Mouse (Mus musculus) T-helper 2 cell (primary cell): ENCODE measurements around the gene Tbl3.

Experiments used
- in situ Hi-C: fragments of 300-600 bp; cut with MboI, MseI; formaldehyde crosslinking; loops from one replicate; pipeline ENCODE4 v1.15.1; 2025; ENCODE audit warnings: high pct_unique_total_duplicates

Gene Tbl3

DNA sequence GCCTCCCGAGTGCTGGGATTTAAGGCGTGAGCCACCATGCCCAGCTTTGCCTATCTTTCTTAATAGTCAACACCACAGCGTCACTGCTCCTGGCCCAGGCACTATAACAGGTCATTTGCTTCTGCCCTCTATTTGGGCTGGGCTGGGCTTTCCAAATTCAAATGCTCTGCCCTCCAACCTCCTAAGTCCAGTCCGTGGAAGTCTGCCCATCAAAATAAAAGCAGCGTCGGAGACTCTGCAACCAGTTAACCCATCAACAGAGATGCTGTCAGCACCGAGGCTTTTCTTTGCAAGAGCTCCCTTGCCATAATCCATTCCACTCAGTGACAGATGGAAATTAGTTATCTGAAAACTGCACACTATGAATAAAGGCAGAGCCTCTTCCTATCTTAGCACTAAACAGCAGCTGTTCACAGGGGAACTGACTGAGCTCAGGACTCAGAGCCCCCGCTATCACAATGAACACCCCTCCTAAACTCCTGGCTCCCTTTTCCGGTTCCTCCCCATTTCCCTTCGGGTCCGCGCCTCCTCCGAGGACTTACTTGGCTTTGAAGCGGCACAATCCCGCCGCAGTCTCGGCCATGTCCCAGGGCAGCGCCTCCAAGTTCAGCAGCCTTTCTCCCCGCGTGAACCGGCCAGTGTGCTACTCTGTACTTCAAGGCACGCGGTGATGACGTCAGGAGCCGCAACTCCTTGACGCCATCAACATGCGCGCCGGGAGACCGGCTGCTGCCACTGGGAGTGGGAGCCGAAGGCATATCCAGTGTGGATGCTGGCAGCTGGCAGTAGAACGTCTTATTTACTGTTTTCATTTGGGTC is at the start of gene Tbl3:
Gene Tbl3 (minus strand): TSS at position 679 of the 819 bp plus-strand sequence.
- in situ Hi-C loops: no loop called here

DNA sequence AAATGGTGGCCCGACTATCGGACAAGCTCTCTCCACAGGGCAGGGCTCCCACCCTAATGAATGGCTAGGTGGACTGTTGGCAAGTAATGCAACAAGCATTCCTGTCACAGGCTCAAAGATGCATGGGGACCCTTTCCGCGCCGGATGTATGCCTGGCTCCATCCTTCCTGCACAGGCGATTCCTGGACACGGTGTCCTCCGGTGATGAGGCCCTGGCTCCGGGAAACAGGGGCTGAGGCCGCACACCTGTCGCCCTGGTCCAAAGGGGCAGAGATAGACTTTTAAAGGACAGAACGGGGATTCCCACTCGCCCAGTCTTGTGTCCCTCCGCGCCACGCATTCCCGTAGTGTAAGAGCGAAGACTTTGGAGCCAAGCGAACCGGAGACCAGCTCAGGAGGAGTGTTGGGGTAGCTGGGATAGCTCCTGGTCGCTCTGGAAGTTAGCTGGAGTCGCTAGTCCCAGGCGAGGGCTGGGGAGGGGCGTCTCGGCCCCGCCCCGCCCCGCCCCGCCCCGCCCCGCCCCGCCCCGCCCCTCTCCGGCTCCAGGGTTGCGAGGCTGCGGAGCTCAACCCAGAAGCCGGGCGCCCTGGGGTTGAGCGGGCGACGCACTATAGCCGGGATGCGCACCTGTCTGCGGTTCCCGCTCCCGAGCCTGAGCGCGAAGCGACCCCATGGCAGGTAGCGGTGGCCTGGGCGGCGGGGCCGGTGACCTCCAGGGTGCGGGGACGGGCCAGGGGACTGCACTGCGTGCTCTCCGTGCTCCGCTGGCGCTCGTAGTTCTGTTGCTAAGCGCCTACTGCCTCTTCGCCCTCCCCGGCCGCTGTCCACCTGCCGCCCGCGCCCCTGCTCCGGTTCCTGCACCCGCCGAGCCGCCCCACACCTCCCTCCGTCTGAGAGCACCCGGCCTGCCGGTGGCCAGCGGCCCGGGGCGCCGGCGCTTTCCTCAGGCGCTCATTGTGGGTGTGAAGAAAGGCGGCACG is 45.2 kb upstream of the Tbl3 start, which contains the start of gene Hs3st6:
Gene Hs3st6 (plus strand): TSS at position 574 of the 980 bp plus-strand sequence.
- in situ Hi-C loops: no loop called here

- in situ Hi-C loops: no loop called here
Observed at GRCm38 (mm10) chr17:24751528-24751927, 44.1 kb upstream of the Tbl3 start.

- in situ Hi-C loops: no loop called here
Observed at GRCm38 (mm10) chr17:24746986-24747385, 39.5 kb upstream of the Tbl3 start.

DNA sequence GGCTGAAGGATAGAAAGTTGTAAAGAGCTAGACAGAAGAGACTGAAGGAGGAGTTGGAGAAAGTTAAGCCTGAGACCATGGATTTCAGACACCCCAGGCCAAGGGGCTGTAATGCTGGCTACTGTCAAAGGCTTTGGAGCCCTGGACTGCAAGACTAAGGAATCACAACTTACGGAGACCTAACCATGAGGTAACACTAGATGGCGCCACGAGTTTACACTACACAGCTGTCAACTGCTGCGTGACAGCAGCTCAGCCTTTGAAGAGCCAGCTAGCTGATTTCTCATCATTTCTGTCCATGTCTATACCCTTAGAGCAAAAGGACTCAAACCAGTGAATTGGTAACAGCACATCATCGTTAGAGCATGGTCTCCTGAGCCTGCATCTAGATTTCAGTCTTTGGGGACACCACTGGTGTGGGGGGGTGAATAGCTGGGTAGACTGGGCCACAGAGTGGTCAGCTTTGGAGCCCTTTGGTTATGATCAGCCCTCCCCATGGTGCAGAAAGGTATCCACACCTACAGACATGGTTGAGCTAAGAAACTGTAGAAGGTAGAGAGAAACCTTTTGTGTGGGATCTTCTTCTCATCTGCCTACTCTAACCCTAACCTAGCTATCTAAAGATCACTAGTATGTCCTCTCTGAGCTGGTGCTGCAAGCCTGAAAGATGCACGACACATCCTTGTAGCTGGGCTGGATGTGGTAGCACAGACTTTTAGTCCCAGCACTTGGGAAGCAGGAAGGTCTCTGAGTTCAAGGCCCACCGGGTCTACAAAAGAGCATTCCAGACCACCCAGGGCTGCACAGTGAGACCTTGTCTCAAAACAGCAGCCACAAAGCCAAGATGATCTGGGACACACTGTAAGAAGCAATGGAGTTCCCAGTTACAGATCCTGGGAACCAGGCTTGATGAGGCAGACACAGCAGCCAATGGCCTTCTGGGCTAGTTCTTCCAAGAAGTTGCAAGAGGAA is 38.4 kb upstream of the Tbl3 start:
- in situ Hi-C loops: no loop called here

DNA sequence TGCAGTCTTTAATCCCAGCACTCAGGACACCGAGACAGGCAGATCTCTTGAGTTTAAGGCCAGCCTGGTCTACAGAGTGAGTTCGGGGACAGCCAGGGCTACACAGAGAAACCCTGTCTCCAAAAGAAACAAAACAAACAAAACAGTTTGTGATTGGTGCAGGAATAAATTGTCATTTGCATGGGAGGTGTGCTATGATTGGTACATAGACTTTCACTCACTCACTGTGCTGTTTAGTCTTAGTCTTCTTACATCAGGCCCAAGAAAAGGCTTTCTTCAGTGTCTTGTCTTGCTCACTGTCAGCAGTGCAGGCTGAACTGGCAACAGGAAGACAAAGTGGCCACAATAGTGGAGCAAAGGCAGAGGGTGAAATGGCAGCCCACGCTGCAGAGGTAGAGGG is 36.9 kb upstream of the Tbl3 start:
- in situ Hi-C loops: no loop called here

GRCm38 (mm10) chr17:24743896-24744295 is 36.4 kb upstream of the Tbl3 start:
- in situ Hi-C loops: no loop called here

GRCm38 (mm10) chr17:24742307-24742706 is 34.8 kb upstream of the Tbl3 start:
- in situ Hi-C loops: no loop called here

DNA sequence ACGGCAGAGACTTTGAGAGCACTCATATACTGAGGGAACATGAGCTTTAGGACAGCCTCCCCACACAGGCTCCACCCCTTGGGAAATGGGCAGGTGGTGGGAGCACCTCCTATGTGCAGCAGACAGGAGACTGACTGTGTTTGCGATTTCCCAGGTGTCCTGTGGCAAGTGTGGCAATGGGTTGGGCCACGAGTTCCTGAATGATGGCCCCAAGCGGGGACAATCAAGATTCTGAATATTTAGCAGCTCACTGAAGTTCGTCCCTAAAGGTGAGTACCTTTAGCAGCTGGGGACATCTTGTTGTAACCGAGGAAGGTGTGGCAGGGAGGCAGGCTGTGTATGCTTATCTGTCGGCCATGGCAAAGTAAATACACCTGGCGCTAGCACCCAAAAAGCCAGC is 32.5 kb upstream of the Tbl3 start:
- in situ Hi-C loops: no loop called here

DNA sequence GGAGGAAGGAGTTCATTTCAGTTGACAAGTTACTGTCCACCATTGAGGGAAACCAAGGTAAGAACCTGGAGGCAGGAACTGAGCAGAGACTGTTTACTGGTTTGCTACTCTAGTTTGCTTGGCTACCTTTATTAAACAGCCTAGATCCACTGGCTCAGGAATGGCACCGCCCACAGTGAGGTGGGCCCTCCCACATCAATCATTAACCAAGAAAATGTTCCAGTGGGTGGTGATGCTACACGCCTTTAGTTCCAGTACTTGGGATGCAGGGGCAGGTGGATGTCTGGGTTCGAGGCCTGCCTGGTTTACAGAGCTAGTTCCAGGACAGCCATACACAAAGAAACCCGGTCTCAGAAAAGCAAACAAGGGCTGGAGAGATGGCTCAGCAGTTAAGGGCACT is 30.8 kb upstream of the Tbl3 start:
- in situ Hi-C loops: no loop called here

DNA sequence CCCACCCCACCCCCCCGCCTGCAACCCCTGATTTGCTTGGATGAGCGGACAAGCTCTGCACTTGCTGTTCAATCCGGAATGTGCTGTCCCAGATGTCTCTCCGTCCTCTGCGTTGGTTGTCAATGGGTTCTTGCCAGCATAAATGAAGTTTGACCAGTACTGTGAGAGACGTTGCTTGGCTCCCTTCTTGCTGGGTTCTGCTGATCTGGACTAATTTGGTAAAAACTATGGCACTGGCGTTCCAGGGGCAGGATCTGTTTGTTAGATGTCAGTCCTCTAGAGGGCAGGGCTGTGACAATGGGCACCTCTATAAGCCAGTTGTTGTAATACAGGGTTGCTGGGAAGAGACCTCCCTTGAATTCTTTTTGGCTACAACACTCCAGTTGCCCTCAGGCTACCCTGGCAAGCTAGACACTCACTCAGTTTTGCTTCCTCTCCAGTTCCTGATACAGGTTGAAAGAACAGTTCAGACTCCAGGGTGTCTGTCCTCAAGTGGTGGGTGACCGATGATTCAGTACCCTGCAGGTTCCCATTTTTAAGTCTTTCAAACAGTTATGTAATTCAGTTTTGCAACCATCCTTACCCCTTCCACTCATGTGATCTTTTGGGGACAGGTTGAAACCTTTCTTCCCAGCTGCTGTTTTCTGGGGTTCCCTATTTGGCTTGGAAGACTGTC is 29.8 kb upstream of the Tbl3 start:
- in situ Hi-C loops: no loop called here

DNA sequence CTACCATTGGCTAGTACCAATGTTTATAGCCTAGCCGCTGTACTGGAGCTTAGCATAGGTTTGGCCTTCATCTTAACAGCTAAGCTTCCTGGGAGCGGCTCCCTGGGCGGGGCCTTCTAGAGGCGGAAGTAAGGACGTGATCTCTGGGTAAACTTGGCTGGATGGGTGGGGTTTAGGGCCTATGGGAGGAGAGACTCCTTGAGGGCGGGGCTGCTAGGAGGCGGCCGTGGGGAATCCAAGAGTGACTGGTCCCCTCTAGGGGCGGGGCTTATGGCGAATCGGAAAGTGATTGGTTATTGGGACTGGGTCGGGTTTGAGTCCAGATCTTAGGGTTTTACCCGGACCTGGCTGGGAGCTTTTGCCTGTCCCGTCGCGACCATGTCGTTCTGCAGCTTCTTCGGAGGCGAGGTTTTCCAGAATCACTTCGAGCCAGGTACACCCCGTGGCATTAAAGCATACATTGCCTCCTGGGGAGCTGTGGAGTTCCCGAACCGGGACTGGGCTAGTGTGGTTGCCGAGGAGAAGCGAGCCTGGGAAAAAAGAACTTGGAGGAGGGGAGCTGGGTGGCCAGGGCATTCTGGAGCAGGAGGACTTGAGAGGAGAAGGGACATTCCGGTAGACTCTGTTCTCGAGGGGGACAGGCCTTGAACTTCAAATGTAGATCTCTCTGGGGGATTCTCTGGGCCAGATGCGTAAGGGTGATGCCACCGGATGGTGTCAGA is 29.0 kb upstream of the Tbl3 start, which contains the start of gene Msrb1:
Gene Msrb1 (plus strand): TSS at position 313 of the 722 bp plus-strand sequence.
- in situ Hi-C loops: no loop called here

GRCm38 (mm10) chr17:24735446-24735845 is 28.0 kb upstream of the Tbl3 start:
- in situ Hi-C loops: no loop called here

DNA sequence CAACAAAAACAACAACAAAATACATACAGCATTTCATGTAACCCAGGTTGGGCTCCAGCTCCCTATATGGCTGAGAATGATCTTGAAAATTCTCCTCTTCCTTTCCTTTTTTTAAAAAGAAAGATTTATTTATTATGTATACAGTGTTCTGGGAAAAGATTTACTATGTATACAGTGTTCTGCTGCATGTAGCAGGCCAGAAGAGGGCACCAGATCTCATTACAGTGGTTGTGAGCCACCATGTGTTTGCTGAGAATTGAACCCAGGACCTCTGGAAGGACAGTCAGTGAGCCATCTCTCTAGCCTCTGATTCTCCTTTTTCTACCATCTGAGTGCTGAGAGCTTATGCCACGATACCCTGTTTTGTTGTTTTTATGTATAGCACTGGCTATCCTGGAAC is 27.1 kb upstream of the Tbl3 start:
- in situ Hi-C loops: no loop called here

DNA sequence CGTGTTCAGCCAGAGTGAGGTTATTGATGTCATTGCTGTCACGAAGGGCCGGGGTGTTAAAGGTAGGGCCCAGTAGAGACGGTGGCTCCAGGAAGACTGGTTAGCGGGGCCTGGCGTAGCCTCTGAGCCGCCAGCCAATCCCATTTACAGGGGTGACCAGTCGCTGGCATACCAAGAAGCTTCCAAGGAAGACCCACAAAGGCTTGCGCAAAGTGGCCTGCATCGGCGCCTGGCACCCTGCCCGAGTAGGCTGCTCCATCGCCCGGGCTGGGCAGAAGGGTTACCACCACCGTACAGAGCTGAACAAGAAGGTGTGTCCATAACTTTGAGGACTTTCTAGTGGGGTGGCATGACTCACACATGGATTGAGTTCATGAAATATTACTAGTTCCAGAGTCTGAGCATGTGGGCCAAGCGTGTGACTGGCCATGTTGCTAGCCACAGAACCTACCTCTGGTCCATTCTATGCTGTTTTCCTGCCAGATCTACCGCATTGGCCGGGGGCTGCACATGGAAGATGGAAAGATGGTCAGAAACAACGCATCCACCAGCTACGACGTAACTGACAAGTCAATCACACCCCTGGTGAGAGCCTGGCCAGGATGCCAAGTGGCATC is 26.1 kb upstream of the Tbl3 start:
- in situ Hi-C loops: no loop called here

DNA sequence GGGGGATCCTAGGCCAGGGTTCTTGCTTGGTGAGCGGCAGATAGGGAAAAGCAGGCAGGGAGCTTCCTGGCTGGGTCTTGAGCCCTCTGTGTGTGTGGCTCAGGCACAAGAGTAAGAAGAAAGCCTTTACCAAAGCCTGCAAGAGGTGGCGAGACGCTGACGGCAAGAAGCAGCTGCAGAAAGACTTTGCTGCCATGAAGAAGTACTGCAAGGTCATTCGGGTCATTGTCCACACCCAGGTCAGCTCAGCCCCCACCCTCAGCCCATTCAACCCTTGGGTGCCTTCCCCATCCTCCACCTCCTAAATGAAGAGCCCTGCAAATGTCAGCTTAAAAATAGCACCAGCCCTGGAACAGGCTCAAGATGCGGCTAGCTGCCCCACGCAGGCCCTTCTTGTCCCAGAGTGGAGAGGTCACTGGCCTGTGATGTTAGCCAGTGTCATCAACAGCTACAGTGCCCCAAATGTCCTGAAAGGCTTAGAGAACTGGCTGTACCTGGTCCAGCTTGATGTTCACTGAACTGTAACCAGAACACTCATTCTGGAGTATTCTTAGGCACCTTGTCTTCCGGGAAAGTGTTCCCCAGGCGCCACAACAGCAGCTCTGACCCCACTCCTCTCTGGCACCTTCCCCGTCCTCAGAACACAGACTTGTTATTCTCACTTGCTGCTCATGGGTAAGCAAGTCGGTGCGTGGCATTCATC is 24.9 kb upstream of the Tbl3 start:
- in situ Hi-C loops: no loop called here

DNA sequence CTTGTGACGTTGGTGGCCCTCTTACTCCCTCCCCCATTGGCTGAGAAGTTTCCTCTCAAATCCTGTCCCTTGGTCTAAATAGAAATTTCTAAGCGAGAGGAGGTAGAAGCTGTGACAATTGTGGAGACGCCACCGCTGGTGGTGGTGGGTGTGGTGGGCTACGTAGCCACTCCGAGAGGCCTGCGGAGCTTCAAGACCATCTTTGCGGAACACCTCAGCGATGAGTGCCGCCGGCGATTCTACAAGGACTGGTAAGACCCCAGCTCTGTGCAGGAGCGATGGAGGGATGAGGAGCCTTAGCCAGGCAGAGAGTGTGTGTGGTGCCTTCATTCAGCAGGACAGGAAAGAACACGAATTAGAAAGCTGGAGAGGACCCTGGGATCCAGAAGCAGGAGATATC is 23.3 kb upstream of the Tbl3 start:
- in situ Hi-C loops: no loop called here

DNA sequence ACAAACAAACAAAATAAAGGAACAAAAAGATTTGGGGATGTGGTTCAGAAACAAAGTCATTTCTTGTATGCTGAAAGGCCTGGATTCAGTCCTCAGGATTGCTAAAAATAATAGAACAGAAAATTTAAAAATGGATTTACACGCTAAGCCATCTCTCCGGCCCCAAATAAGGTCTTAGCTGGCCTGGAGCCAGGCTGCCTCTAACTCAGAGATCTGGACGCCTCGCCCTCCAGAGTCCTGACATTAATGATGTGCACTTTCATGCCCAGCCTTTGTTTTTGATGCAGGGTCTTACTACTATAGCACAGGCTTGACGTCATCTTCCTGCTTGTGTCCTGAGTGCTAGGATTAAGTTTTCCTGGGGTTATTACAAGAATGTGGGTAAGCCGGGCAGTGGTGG is 21.6 kb upstream of the Tbl3 start:
- in situ Hi-C loops: no loop called here

GRCm38 (mm10) chr17:24728184-24728583 is 20.7 kb upstream of the Tbl3 start:
- in situ Hi-C loops: no loop called here
